Mouse (Mus musculus) lung, postnatal 0 days (tissue): ENCODE measurements around the gene Gngt2.

Experiments
- CTCF ChIP-seq: IDR thresholded peaks from 2 replicates; pipeline ENCODE4 v1.5.1; 2016; ENCODE audit warnings: antibody characterized with exemption, mild to moderate bottlenecking
- EP300 ChIP-seq: IDR thresholded peaks from 2 replicates; pipeline ENCODE4 v1.6.1; 2016; ENCODE audit warnings: antibody characterized with exemption, mild to moderate bottlenecking, control low read depth

DNA sequence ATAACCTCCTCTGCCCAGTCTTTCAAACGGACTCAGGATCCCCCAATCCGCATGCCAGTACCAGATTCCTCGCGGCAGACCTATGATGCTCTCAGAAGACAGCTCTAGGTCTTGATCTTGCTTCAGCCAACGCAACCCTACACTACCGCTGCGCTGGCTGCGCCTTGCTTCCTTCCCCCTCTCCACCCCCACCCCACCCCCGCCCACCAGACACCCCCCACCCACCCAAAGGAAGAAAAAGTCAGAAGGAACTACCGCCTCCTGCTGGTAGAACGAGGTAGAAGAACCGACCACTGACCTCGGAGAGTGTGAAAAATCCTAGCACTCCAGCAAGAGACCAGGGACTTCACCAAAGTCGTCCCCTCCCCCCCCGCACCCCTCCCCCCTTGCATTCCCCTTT is 5.4 kb upstream of the Gngt2 start:
- TF ChIP-seq CTCF (peak; percentile 45), EP300 (no peak)
